ENCODE assay signal across 19 mouse cellular contexts in the genomic region with DNA sequence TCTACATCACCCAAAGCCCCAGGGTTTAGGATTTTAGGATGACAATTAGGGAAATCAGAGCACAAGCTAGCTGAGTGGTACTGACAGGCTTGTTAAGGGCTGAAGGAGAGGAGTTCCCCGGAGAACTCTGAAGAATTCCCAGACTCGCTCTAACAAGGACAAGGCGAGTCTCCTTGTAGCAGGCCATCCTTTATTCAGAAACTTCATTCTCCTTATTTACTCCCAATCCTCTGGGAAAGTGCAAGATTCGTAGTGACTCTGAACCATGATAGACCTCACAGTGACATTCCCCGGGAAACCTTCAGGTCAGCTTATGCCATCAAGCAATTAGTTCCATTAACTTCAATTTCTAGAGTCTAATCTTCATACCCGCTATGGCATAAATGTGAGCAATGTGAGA.
"Had no signal": no experiment of that assay in that cellular context is flagged by ENCODE, and none has a peak within 500 bp of the region (broad histone marks: within the 10 kb centered on the region; RNA-seq: fewer than 3 reads in every experiment).

No protein-coding gene starts in this region.

- ATAC-seq: liver, postnatal 0 days; lung, postnatal 0 days; midbrain, embryonic 16.5 days had no signal

- H3K9me3 ChIP-seq: liver, embryonic 15.5 days; lung, embryonic 15.5 days; megakaryocyte, embryonic 14.5 days; neural tube, embryonic 12.5 days; stomach, embryonic 15.5 days had no signal

- H3K36me3 ChIP-seq: liver, embryonic 15.5 days; lung, embryonic 15.5 days; neural tube, embryonic 12.5 days; stomach, embryonic 15.5 days had no signal

- H3K27ac ChIP-seq: liver, embryonic 15.5 days; lung, embryonic 15.5 days; macrophage; neural tube, embryonic 12.5 days; stomach, embryonic 15.5 days; stomach, postnatal 0 days had no signal

- H3K4me2 ChIP-seq: liver, embryonic 15.5 days; lung, embryonic 15.5 days; midbrain, embryonic 11.5 days; neural tube, embryonic 12.5 days; stomach, embryonic 15.5 days had no signal

- H3K9ac ChIP-seq: liver, embryonic 15.5 days; liver, postnatal 0 days; lung, embryonic 15.5 days; neural tube, embryonic 12.5 days; stomach, embryonic 15.5 days had no signal

- DNase-seq: liver, postnatal 0 days; lung, adult 2 months; lung, postnatal 14 days; lung, postnatal 36 days; midbrain, embryonic 14.5 days; right cerebral cortex, postnatal 14 days; thymus, adult 2 months; thymus, postnatal 25 days; thymus, postnatal 4 days had no signal

- H3K4me1 ChIP-seq: liver, embryonic 15.5 days; lung, embryonic 15.5 days; neural tube, embryonic 12.5 days; stomach, embryonic 15.5 days had no signal

- H3K4me3 ChIP-seq: liver, embryonic 15.5 days; lung, embryonic 15.5 days; megakaryocyte, embryonic 14.5 days; neural tube, embryonic 12.5 days; stomach, embryonic 15.5 days had no signal

- H3K27me3 ChIP-seq: liver, embryonic 15.5 days; lung, embryonic 15.5 days; megakaryocyte, embryonic 14.5 days; neural tube, embryonic 12.5 days; stomach, embryonic 15.5 days had no signal
